Mouse (Mus musculus) midbrain, embryonic 15.5 days (tissue): ENCODE results near the gene Lrrc2. TPM values are rescaled to one million over a fixed set of nuclear protein-coding genes. Genes with fewer than 3 reads are reported as not detected.

Experiments used
- ATAC-seq: fragments of 200-750 bp; cut with Nextera tagmentation; replicated peaks from 2 replicates; pipeline ENCODE4 v1.8.0; 2017; ENCODE audit warnings: moderate TSS enrichment
- H3K27ac ChIP-seq: fragments of 300-500 bp; sonication (generic); 2 replicates; pipeline ENCODE4 v1.5.1; 2015; ENCODE audit warnings: mild to moderate bottlenecking, inconsistent platforms
- H3K27me3 ChIP-seq: fragments of 300-500 bp; sonication (generic); replicated peaks from 2 replicates; pipeline ENCODE4 v1.6.1; 2015; ENCODE audit warnings: inconsistent platforms
- H3K36me3 ChIP-seq: fragments of 300-500 bp; sonication (generic); replicated peaks from 2 replicates; pipeline ENCODE4 v1.6.1; 2015; ENCODE audit warnings: inconsistent platforms
- H3K4me1 ChIP-seq: fragments of 300-500 bp; sonication (generic); 2 replicates; pipeline ENCODE4 v1.6.1; 2015; ENCODE audit warnings: inconsistent platforms
- H3K4me2 ChIP-seq: fragments of 300-500 bp; sonication (generic); 2 replicates; pipeline ENCODE4 v1.6.1; 2015; ENCODE audit warnings: inconsistent platforms, mild to moderate bottlenecking, moderate library complexity
- H3K4me3 ChIP-seq: fragments of 300-500 bp; sonication (generic); 2 replicates; pipeline ENCODE4 v1.5.1; 2015; ENCODE audit warnings: mild to moderate bottlenecking, inconsistent platforms
- H3K9ac ChIP-seq: fragments of 300-500 bp; sonication (generic); 2 replicates; pipeline ENCODE4 v1.6.1; 2015; ENCODE audit warnings: mild to moderate bottlenecking, inconsistent platforms
- H3K9me3 ChIP-seq: fragments of 300-500 bp; sonication (generic); 2 replicates; pipeline ENCODE4 v1.6.1; 2016; ENCODE audit warnings: inconsistent platforms
- WGBS: fragments of 180-500 bp; shearing (Covaris S2); methylation state at CpG from one replicate; pipeline ENCODE4 v1.1.7; 2015; ENCODE audit warnings: mixed read lengths; 5-methylcytosine and 5-hydroxymethylcytosine counted together
- polyA plus RNA-seq: library from polyadenylated mRNA; unstranded; fragments of >200 nt; fragmentation: Nextera tagmentation; extraction: Ambion mirVana; gene quantifications from 2 replicates; pipeline ENCODE4 v1.2.1, GENCODE M21; 2015

The Lrrc2 gene
- polyA plus RNA-seq, 1 experiment from 2014 or later, result 1.0 TPM

DNA sequence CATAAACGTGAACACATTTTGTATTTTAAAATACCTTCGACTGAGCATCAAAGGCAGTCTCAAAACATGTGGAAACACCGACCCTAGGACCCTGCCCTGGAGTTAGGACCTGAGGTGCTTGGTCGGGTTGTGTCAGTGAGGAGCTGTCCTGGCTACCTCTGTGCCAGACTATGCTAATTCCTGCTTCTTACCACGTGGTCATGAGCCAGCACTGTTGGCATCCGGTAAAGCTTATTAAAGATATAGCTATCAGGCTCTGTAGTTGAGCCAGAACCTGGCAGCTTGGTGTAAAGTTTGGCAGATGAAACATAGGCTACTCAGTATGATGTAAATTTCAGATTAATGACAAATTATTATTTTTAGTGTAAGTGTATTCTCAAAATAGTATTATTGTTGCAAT, 1.1 kb downstream of the Lrrc2 start:
- H3K27me3 ChIP-seq, result peaks cover 7% of the 10 kb centered on the region
- no peak overlapping the region for H3K4me2 ChIP-seq
- 56% methylated on average over 6 of the region's 6 CpGs for WGBS
- ATAC-seq, result no peak
- no peak overlapping the region for H3K9ac ChIP-seq
- H3K36me3 ChIP-seq, result no peaks in the 10 kb centered on the region
- H3K4me3 ChIP-seq, result no peak overlapping the region
- H3K4me1 ChIP-seq, result peaks cover 14% of the 10 kb centered on the region
- no peaks in the 10 kb centered on the region for H3K9me3 ChIP-seq
- H3K27ac ChIP-seq, result no peak overlapping the region

DNA sequence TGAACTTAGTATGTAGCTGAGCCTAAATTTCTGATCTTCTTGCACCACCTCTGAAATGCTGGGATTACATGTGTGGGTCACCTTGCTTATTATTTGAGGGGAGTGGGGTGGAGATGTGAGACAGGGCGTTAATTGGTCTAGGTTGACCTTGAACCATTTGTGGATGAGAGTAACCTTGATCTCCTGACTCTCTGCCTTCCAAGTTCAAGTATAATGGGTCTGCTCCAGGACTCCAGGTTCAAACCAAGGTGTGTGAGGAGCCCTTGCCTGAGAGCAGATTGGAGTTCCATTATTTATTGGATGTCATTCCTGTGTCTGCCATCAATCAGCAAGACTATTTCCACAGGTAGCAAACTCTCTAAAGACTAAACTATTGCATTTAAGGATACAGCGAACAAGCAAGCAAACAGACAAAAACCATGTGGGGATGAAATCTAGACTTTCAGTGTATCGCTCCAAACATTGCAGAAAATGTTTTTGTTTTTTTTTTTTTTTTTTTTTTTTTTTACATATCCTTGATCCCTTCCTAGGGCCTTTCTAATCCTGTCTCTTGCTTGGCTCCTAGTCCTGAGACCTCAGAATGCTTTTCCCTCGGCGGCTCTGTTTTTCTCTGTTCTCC, 1.7 kb downstream of the Lrrc2 start:
- 40% methylated on average over 5 of the region's 5 CpGs for WGBS
- Histone ChIP-seq H3K36me3 (no peaks in the 10 kb centered on the region), H3K9ac (peak overlapping the region; percentile 47), H3K4me2 (peak overlapping the region; percentile 79), H3K4me3 (peak overlapping the region; percentile 51), H3K27me3 (peaks cover 7% of the 10 kb centered on the region), H3K4me1 (peaks cover 12% of the 10 kb centered on the region; the same call in 1 of the 2 replicates), H3K9me3 (no peaks in the 10 kb centered on the region), H3K27ac (peak overlapping the region; percentile 75)
- ATAC-seq, result no peak

DNA sequence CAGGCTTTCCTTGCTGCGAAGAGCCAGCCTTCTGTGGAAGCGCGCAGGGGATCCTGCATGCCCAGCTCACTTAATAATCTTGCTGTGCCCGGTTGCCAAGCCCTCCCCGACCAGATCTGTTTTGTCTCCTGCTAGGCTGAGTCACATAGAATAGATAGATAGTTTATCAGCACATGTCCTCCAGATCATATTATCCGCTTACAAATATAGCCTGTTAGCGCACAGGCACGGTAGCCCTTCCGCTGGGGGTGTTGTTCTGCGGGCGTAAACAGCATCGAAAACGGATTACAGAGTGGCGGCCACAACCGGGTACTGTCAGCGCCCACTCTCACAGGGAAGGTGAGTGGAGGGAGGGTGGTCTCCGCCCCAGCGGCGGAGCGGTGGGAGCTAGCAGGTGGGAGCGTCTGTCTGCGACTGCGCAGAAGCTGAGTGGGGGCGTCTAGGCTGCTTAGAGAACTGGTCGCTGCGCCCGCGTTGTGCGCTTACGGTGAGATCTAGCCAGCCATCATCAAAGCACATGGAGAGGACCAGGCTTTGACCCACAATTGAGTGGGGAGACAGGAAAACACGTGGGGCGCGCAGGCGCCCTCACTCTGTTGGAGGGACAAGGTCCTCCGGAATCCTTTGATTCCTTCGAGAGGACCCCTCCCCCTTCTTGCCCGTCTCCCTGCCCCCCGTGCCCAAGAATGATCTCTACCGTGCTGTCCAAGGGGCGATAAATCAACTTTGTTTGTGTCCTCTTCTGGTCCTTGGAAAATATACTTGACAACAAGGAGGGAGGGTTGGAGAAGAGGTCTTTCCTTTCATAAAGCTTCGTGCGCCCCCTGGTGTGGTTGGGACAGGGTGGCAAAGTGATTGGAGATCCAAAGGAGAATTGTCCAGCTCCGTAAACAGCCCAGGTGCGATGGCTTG, 2.5 kb downstream of the Lrrc2 start:
- Histone ChIP-seq H3K27ac (peak overlapping the region; percentile 75), H3K4me1 (peaks cover 12% of the 10 kb centered on the region; the same call in 1 of the 2 replicates), H3K9me3 (no peaks in the 10 kb centered on the region), H3K36me3 (no peaks in the 10 kb centered on the region), H3K27me3 (peaks cover 7% of the 10 kb centered on the region), H3K9ac (peak overlapping the region; percentile 47), H3K4me3 (peak overlapping the region; percentile 51), H3K4me2 (peak overlapping the region; percentile 79)
- peak; percentile 94 for ATAC-seq
- WGBS, result under 1% methylated on average over 44 of the region's 44 CpGs

DNA sequence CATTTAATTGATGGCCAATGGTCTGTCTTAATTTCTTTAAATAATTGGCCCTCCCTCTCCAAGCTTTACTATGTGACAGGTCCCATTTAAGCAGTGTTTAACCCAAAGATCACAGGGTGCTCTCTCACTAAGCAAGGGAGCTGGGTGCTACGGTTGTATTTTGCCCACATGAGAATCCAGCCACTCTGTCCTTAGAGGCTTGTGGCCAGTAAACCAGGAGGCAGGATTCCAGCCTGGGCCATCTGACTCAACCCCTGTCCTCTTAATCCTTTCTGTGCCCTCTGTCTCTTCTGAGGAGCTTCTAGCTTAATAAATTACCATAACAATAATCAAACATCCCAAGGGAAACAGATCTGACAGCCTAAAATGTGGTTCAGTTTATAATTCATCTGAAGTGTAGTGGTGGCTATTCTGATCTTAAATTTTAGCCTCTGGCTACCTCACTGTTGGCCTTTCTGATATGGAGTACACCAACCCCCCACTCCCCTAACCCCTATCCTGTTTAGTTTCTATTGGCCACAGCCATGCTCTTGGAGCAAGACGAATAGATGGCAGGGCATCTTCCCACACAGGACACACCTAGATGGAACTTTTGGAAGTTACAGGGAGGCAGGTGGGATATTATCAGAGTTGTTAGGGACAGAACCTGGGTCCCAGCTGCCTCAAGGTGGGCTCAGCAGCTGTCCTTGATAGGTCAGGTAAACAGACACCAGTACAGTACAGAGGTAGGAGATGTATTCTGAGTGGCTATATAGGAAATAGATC, 3.5 kb downstream of the Lrrc2 start:
- Histone ChIP-seq H3K9me3 (no peaks in the 10 kb centered on the region), H3K4me2 (peak overlapping the region; percentile 79), H3K36me3 (no peaks in the 10 kb centered on the region), H3K4me1 (peaks cover 12% of the 10 kb centered on the region; the same call in 1 of the 2 replicates), H3K9ac (no peak overlapping the region), H3K27ac (no peak overlapping the region), H3K4me3 (no peak overlapping the region), H3K27me3 (peaks cover 7% of the 10 kb centered on the region)
- 42% methylated on average over 2 of the region's 2 CpGs for whole genome bisulfite sequencing
- ATAC-seq, result no peak

DNA sequence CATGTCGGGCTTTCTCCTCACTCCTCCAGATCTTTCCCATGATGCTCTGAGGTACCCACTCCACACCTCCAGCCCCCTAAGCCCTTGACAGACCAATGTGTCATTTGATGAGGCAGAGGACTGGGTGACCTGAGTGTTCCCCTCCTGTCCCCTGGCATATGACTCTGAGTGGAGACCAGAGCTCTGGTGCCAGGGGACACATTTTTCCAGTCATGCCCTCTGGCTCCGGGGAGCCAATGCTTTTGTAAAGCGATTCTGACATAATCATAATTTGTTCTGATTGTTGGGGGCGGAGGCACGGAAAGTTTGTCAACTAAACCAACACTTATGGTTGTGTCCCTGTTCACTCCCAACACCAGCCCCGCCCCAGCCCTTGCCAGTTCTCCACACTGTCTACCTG, 4.6 kb downstream of the Lrrc2 start:
- WGBS, result 83% methylated on average over 6 of the region's 6 CpGs
- Histone ChIP-seq H3K36me3 (no peaks in the 10 kb centered on the region), H3K4me2 (no peak overlapping the region), H3K27ac (no peak overlapping the region), H3K4me1 (peaks cover 12% of the 10 kb centered on the region; the same call in 1 of the 2 replicates), H3K9me3 (no peaks in the 10 kb centered on the region), H3K4me3 (no peak overlapping the region), H3K27me3 (peaks cover 7% of the 10 kb centered on the region), H3K9ac (no peak overlapping the region)
- no peak for ATAC-seq

DNA sequence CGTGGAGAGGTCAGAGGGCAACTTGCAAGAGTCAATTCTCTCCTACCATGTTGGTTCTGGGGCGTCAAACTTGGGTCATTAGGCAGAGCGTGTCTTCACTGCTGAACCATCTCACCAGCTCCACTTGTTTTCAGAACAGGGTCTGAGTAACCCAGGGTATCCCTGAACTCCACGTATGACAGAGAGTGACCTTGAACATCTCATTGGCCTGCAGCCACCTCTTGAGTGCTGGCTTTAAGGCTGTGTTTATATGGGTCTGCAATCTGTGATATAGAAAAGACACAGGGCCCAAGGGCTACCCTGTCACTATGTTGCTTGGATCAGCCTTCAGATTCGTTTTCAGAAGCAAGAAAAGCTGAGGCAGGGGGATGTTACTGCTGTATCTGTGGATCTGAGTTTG, 8.3 kb downstream of the Lrrc2 start:
- no peak for ATAC-seq
- 85% methylated on average over 5 of the region's 5 CpGs for WGBS
- H3K9ac ChIP-seq, result no peak overlapping the region

DNA sequence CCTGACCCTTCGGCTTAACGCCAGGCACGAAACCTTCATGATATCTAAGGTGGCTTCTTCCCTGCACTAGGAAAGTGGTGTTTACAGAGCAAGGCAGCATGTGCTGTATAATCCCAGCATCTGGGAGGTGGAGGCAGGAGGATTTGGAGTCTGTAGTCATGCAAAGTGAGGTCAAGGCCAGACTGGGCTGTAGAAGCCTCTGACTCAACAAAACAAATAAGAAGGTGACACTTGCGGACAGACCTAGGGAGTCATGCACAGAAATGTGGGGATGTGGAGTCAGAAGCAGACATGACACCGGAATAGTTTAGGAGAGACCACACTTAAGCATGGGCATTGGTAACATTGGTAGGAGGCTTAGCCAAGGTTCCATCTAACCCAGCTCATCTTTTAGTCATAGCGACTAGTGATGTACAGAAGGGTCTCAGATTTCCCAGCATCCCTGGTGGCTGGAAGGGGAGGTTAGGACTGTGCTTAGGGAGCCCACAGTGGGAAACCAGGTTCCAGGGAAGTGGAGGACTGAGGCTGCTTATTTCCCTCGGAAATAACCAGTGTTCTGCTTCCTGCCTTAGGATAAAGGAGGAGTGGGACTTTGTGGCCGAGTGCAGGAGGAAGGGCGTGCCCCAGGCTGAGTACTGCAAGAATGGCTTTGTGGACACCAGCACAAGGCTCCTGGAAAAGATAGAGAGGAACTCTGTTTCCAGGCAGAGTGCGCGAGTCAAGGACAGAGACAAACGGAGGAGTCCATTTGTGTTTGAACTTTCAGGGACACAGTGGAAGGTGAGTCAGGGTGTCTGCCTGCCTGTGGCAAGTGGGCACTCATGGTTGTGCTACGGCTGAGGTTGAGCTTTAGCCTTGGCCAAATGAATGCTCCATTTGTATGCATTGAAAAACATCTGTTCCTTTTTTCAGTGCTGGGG, 9.1 kb downstream of the Lrrc2 start:
- 87% methylated on average over 13 of the region's 13 CpGs for WGBS
- Histone ChIP-seq H3K4me2 (no peak overlapping the region), H3K4me3 (no peak overlapping the region), H3K27ac (no peak overlapping the region), H3K4me1 (no peaks in the 10 kb centered on the region), H3K36me3 (no peaks in the 10 kb centered on the region), H3K9me3 (no peaks in the 10 kb centered on the region), H3K27me3 (no peaks in the 10 kb centered on the region), H3K9ac (no peak overlapping the region)
- ATAC-seq, result no peak

More for the DNA sequence above, 8.3 kb downstream of the Lrrc2 start:
- Histone ChIP-seq H3K9me3 (no peaks in the 10 kb centered on the region), H3K36me3 (no peaks in the 10 kb centered on the region), H3K4me3 (no peak overlapping the region), H3K27ac (no peak overlapping the region), H3K4me1 (0 out of 2 replicates have a peak, but pooled peaks cover 2% of the 10 kb centered on the region), H3K27me3 (peaks cover 5% of the 10 kb centered on the region; the same call in 1 of the 2 replicates), H3K4me2 (no peak overlapping the region)

DNA sequence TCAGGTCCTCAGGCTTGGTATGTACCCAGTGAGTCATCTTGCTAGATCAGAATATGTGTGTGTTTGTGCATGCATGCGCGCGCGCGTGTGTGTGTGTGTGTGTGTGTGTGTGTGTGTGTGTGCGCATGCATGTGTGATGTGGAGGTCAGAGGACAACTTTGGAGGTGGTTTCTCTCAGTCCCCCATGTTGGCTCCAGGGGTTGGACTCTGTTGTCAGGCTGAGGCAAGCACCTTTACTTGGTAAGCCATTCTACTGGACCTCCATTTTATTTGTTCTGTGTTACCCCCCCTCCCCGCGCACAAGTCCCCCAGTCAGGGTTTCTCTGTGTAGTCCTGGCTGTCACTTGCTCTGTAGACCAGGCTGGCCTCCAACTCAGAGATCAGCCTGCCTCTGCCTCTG, 10.0 kb downstream of the Lrrc2 start:
- Histone ChIP-seq H3K4me1 (no peaks in the 10 kb centered on the region), H3K27ac (no peak overlapping the region), H3K9ac (no peak overlapping the region), H3K4me3 (no peak overlapping the region), H3K9me3 (no peaks in the 10 kb centered on the region), H3K36me3 (no peaks in the 10 kb centered on the region), H3K4me2 (no peak overlapping the region), H3K27me3 (no peaks in the 10 kb centered on the region)
- no peak for ATAC-seq
- WGBS, result 97% methylated on average over 8 of the region's 8 CpGs

DNA sequence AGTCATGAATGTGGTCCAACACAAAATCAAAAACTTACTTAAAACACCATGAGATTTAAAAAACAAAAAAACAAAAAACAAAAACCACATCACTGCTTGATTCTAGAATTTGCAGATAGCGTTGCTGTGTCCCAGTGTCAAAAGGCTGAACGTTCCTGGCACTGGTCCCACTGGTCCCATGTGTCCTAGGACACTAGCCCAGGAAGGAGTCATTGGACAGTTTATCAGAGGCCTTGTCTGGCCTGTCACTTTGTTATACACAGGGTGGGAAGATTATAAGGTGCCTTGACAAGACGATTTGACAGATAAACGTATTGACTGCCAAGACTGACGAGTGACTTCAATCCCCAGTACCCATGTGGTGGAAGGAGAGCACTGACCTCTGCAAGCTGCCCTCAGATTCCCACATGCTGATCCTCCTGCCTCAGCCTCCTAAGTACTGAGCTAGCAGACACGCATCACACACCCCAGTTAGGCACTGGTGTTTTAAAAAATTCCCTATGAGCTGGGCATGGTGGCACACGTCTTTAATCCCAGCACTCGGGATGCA, 12.3 kb downstream of the Lrrc2 start:
- no peak overlapping the region for H3K4me2 ChIP-seq
- no peaks in the 10 kb centered on the region for H3K36me3 ChIP-seq
- H3K4me1 ChIP-seq, result no peaks in the 10 kb centered on the region
- no peak overlapping the region for H3K27ac ChIP-seq
- no peaks in the 10 kb centered on the region for H3K9me3 ChIP-seq
- H3K9ac ChIP-seq, result no peak overlapping the region
- no peaks in the 10 kb centered on the region for H3K27me3 ChIP-seq
- ATAC-seq, result no peak
- WGBS, result 90% methylated on average over 8 of the region's 8 CpGs
- no peak overlapping the region for H3K4me3 ChIP-seq

DNA sequence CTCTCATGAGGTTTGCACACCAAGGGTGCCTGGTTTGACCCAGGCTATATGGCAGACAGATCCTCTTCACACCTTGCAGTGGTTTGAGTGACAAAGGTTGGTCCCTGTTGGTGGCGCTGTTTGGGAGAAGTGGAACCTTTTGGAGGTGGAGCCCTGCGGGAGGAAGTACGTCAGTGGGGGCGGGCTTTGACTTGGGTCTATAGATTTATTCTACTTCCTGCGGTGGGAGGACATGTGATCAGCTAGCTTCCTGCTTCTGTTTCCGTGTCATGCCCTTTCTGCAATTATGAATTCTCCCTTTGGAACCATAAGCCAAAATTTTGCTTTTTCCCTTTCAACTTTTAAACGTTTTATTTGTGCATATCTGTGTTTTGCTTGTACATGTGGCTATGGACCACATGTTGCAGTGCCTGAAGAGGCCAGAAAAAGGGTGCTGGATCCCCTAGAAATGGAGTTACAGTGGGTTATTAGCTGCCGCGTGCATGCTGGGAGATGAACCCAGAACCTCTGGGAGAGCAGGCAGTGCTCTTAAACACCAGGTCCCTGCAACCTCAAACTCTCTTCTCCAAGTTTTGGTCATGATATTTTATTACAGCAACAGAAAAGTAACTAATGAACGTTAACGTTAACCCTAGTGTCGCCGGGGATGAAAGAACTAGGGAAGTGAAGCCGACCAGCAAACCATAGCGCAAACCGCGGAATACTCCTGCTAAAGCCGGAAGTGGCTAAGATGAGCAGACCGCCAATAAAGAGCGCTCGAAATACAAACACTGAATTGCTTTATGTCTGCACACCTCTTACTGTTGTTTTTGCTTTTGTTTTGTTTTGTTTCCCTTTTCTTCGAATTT, 13.9 kb downstream of the Lrrc2 start:
- Histone ChIP-seq H3K9ac (no peak overlapping the region), H3K27me3 (no peaks in the 10 kb centered on the region)

DNA sequence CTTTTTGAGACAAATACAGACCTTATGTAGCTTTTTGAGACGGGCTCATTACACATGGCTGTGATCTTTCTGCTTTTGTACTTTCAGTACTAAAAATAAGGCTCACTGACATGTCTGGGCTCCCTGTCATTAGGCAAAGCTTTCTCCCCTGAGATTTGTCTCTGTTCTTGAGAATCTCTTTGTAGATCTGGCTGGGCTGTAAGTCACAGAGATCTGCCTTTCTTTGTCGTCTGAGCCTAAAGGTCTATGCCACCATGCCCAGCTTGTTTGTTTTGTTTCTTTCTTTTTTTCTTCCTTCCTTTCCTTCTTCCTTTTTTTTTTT, 14.5 kb downstream of the Lrrc2 start:
- Histone ChIP-seq H3K4me2 (no peak overlapping the region), H3K9ac (no peak overlapping the region), H3K36me3 (no peaks in the 10 kb centered on the region), H3K4me1 (no peaks in the 10 kb centered on the region), H3K9me3 (no peaks in the 10 kb centered on the region), H3K27me3 (no peaks in the 10 kb centered on the region), H3K27ac (no peak overlapping the region), H3K4me3 (no peak overlapping the region)
- WGBS, result 76% methylated on average over 2 of the region's 2 CpGs
- ATAC-seq, result no peak

More for the DNA sequence above, 13.9 kb downstream of the Lrrc2 start:
- Histone ChIP-seq H3K4me2 (no peak overlapping the region), H3K4me1 (no peaks in the 10 kb centered on the region), H3K9me3 (no peaks in the 10 kb centered on the region), H3K4me3 (no peak overlapping the region), H3K36me3 (no peaks in the 10 kb centered on the region), H3K27ac (no peak overlapping the region)
- no peak for ATAC-seq
- WGBS, result 92% methylated on average over 22 of the region's 22 CpGs
